Mouse (Mus musculus) lung, embryonic 16.5 days (tissue): ENCODE results near the gene Psip1. TPM values are rescaled to one million over a fixed set of nuclear protein-coding genes. Genes with fewer than 3 reads are reported as not detected.
"Not testable (repeated sequence)": the region's sequence is repeated elsewhere in the genome, so short reads cannot be mapped to it uniquely, and the experiment has no call there.

Experiments used
- ATAC-seq: fragments of 200-750 bp; cut with Nextera tagmentation; 2 replicates; pipeline ENCODE4 v1.8.0; 2017; ENCODE audit warnings: low read depth, mild to moderate bottlenecking, moderate library complexity
- H3K27ac ChIP-seq: fragments of 300-500 bp; sonication (generic); 2 replicates; pipeline ENCODE4 v1.5.1; 2014; ENCODE audit warnings: mild to moderate bottlenecking, control low read depth, low read length
- H3K27me3 ChIP-seq: fragments of 300-500 bp; sonication (generic); 2 replicates; pipeline ENCODE4 v1.6.1; 2014; ENCODE audit warnings: low read depth, low read length, mixed read lengths; ENCODE audit not compliant: control insufficient read depth, insufficient read depth
- H3K36me3 ChIP-seq: fragments of 300-500 bp; sonication (generic); 2 replicates; pipeline ENCODE4 v1.6.1; 2014; ENCODE audit warnings: low read length; ENCODE audit not compliant: control insufficient read depth, insufficient read depth
- H3K4me1 ChIP-seq: fragments of 300-500 bp; sonication (generic); replicated peaks from 2 replicates; pipeline ENCODE4 v1.6.1; 2014; ENCODE audit warnings: low read length, mixed read lengths; ENCODE audit not compliant: control insufficient read depth, insufficient read depth
- H3K4me2 ChIP-seq: fragments of 300-500 bp; sonication (generic); 2 replicates; pipeline ENCODE4 v1.6.1; 2014; ENCODE audit warnings: low read depth, low read length, control low read depth
- H3K4me3 ChIP-seq: fragments of 300-500 bp; sonication (generic); 2 replicates; pipeline ENCODE4 v1.5.1; 2014; ENCODE audit warnings: mild to moderate bottlenecking, low read length, control low read depth
- H3K9ac ChIP-seq: fragments of 300-500 bp; sonication (generic); 2 replicates; pipeline ENCODE4 v1.6.1; 2014; ENCODE audit warnings: low read length, control low read depth
- H3K9me3 ChIP-seq: fragments of 300-500 bp; sonication (generic); 2 replicates; pipeline ENCODE4 v1.6.1; 2016; ENCODE audit warnings: low read length; ENCODE audit not compliant: control insufficient read depth
- WGBS: fragments of 180-500 bp; shearing (Covaris S2); extraction: QIAGEN DNeasy Blood & Tissue Kit; methylation state at CpG from one replicate; pipeline ENCODE4 v1.1.7; 2014; 5-methylcytosine and 5-hydroxymethylcytosine counted together
- polyA plus RNA-seq: library from polyadenylated mRNA; unstranded; fragments of >200 nt; fragmentation: Nextera tagmentation; extraction: Ambion mirVana; gene quantifications from 2 replicates; pipeline ENCODE4 v1.2.1, GENCODE M21; 2015

Gene Psip1
- polyA plus RNA-seq, result 87.5 and 97.7 TPM in 2 replicates

DNA sequence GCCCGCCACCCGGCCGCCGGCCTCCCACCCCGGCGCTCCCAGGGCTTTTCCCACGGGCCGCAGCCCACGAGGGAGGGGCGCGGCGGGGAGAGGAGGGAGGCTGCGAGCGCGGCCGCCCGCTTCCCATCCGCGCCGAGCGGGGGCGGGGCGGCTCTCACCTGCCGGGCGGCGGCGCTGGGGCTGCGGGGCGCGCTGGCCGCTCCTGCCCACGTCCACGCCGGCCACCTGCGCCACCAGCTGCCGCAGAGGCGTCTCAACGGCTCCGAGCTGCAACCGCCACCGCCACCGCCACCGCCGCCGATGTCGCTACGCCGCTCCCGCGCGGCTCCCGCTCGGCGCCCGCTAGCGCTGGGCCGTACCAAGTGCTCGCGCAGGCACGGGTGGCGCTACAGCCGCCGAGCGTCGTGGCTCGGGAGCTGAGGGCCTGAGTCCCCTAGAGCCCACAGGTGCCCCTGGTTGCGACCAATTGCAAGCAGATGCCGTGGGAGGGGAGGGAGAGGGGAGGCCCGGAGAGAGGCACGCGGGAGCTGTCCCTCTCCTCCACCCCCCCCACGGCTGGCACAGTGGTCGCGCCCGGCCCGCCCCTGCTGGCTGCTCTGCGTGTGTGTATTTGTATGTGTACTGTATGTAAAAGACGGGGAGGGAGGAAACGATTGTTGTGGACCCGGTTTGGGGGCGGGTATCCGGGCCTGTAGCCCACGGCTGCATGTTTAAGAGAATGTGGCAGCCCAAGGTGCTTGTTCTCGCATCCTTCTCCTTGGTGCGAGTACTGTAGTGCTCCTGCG, at the start of gene Psip1:
Gene Psip1 (minus strand): TSS at position 343 of the 785 bp plus-strand sequence.
- H3K36me3 ChIP-seq, result peaks cover 6% of the 10 kb centered on the region
- peak; percentile 92 for ATAC-seq
- under 1% methylated on average over 45 of the region's 86 CpGs for whole genome bisulfite sequencing
- H3K27ac ChIP-seq, result peak within 1 kb of the TSS; percentile 96
- H3K27me3 ChIP-seq, result no peaks in the 10 kb centered on the region
- no peaks in the 10 kb centered on the region for H3K9me3 ChIP-seq
- peak within 1 kb of the TSS; percentile 57 for H3K4me2 ChIP-seq
- peak within 1 kb of the TSS; percentile 84 for H3K9ac ChIP-seq
- H3K4me3 ChIP-seq, result peak within 1 kb of the TSS; percentile 88
- peaks cover 9% of the 10 kb centered on the region for H3K4me1 ChIP-seq

DNA sequence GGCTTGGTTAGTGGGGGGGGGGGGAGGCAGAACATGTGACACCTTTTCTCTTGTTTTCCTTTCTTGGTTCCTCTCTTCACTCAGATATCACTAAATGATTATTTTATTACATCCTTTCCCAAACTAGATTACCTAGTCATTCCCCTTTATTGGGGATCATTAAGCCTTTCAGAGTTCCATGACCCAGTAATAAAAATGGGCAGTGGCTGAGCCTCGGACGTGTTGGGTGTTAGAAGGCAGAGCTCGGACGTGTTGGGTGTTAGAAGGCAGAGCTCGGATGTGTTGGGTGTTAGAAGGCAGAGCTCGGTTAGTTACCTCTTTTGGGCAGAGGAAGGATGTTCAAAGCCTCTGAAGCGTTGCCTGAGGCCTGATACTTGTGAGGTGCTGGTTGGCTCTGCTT, 47.8 kb upstream of the Psip1 start:
- no peaks in the 10 kb centered on the region for H3K9me3 ChIP-seq
- no peak overlapping the region for H3K27ac ChIP-seq
- no peaks in the 10 kb centered on the region for H3K27me3 ChIP-seq
- no peak overlapping the region for H3K9ac ChIP-seq
- H3K4me3 ChIP-seq, result no peak overlapping the region
- H3K4me2 ChIP-seq, result no peak overlapping the region
- ATAC-seq, result no peak
- H3K4me1 ChIP-seq, result no peaks in the 10 kb centered on the region
- 69% methylated on average over 7 of the region's 7 CpGs for WGBS
- H3K36me3 ChIP-seq, result no peaks in the 10 kb centered on the region

DNA sequence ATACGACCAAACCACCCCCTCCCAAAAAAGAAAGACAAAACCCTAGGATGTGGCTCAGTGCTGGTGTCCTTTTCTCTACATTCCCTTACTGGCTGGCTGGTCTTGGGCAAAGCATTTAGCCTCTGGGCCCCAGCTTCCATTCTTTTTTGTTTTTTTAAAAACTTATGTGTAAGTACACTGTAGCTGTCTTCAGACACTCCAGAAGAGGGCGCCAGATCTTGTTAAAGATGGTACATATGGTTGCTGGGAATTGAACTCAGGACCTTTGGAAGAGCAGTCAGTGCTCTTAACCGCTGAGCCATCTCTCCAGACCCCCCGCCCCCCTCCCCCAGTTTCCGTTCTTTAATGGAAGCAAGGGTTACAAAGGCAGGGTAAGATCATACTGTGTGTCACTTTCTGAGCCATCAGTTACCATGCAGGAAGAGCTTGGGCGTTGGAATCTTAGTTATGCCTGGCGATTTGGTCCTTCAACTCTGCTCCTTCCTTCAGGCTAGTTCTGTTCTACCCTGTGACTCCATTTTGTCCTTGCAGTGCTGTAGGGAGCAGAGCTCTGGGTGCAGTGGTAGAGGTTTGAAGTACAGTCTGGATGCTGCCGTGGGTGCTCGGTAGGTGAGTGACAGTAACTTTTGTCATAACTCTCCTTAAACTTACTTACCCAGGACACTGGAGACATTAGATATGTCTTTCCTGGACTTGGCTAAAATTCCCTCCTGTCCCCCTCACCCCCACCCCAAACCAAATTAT, 47.1 kb upstream of the Psip1 start:
- Histone ChIP-seq H3K27ac (no peak overlapping the region), H3K27me3 (no peaks in the 10 kb centered on the region), H3K4me1 (no peaks in the 10 kb centered on the region), H3K9ac (no peak overlapping the region), H3K4me2 (no peak overlapping the region), H3K9me3 (no peaks in the 10 kb centered on the region), H3K36me3 (no peaks in the 10 kb centered on the region), H3K4me3 (no peak overlapping the region)
- no peak for ATAC-seq
- WGBS, result 79% methylated on average over 9 of the region's 9 CpGs

DNA sequence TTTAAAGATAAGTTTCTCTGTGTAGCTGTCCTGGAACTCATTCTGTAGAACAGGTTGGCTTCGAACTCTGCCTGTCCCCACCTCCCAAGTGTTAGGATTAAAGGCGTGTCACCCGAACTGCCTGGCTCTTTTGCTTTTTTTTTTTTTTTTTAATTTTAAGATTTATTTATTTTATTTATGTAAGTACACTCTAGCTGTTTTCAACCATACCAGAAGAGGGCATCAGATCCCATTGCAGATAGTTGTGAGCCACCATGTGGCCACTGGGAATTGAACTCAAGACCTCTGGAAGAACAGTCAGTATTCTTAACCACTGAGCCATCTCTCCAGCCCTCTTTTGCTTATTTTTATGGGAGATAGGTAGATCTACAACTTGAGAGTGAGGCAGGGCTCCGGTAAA, 43.8 kb upstream of the Psip1 start:
- not testable (repeated sequence) for ATAC-seq, H3K4me2 ChIP-seq, H3K27ac ChIP-seq, H3K4me1 ChIP-seq, H3K9ac ChIP-seq, H3K9me3 ChIP-seq, H3K36me3 ChIP-seq, H3K4me3 ChIP-seq, H3K27me3 ChIP-seq
- 83% methylated on average over 4 of the region's 4 CpGs for WGBS

DNA sequence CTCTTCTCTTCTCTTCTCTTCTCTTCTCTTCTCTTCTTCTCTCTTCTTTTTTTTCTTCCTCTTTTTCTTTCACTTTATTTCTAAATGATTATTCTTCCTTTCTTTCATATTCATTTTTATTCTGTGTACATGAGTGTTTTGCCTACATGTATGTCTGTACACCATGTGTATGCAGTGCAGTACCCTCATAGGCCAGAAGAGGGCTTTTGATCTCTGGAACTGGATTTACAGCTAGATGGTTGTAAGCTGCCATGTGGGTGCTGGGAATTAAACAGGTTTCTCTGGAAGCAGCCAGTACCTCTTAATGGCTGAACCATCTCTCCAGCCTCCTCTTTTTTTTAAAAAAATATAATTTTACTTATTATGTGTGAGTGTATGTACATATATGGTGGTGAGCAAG, 41.7 kb upstream of the Psip1 start:
- no peak overlapping the region for H3K4me3 ChIP-seq
- no peak overlapping the region for H3K9ac ChIP-seq
- H3K27ac ChIP-seq, result no peak overlapping the region
- H3K9me3 ChIP-seq, result no peaks in the 10 kb centered on the region
- H3K4me1 ChIP-seq, result no peaks in the 10 kb centered on the region
- no peak overlapping the region for H3K4me2 ChIP-seq
- no peaks in the 10 kb centered on the region for H3K36me3 ChIP-seq
- H3K27me3 ChIP-seq, result no peaks in the 10 kb centered on the region
- no peak for ATAC-seq

DNA sequence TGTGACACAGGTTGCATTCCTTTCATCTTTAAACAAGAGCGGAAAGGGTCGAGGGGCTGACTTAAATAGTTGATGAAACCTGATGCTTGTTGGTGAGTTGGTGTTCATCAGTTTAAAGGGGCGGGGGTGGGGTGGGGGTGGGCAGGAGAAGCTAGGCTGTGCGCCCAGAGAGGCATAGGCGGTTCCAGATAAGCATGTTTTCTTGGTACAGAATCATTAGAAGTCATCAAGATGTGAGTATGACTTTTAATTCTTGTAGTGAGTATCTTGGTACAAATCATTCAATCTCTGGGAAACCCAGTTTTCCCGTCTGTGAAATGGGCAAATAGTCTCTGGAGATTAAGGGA, 40.7 kb upstream of the Psip1 start:
- no peak overlapping the region for H3K27ac ChIP-seq
- H3K4me1 ChIP-seq, result no peaks in the 10 kb centered on the region
- H3K4me3 ChIP-seq, result no peak overlapping the region
- no peaks in the 10 kb centered on the region for H3K27me3 ChIP-seq
- H3K4me2 ChIP-seq, result no peak overlapping the region
- H3K9ac ChIP-seq, result no peak overlapping the region
- no peaks in the 10 kb centered on the region for H3K9me3 ChIP-seq
- H3K36me3 ChIP-seq, result no peaks in the 10 kb centered on the region
- ATAC-seq, result no peak
- WGBS, result 39% methylated on average over 6 of the region's 6 CpGs

DNA sequence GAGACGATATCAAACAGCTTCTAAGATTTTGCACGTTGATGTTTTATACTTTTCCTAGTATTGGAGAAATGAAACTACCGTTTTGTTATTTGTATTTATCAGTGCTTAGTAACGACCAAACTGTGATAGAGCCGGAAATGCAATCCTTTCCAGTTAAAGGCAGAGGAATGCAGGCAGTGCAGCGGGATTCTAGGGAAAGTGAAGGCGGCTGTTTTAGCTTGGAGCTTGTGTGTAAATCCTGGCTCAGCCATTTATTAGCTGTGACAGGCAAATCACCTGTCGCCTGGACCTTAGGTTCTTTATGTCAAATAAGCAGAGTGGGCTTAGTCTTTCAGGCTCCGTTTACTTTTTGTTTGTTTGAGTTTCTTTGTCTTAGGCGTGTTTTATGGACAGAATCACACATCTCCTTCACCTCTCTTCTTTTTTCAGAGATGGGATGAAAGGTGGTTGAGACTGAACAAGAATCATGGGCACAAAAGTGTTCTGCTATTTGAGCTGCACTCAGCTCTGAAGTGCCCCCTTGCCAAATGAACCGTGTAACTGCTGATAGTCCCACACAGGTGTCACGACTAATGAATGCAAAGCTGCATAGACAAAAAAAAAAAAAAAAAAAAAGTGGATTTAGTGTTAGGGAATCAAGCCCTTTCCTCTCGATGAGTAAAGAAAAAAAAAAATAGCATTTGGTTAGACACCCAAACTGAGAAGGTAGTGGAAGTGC, 40.2 kb upstream of the Psip1 start:
- 8% methylated on average over 13 of the region's 13 CpGs for WGBS
- H3K9me3 ChIP-seq, result no peaks in the 10 kb centered on the region
- no peak overlapping the region for H3K9ac ChIP-seq
- H3K4me1 ChIP-seq, result no peaks in the 10 kb centered on the region
- H3K36me3 ChIP-seq, result no peaks in the 10 kb centered on the region
- H3K27me3 ChIP-seq, result no peaks in the 10 kb centered on the region
- no peak for ATAC-seq
- peak overlapping the region; percentile 94 for H3K4me2 ChIP-seq
- peak overlapping the region; percentile 79 for H3K4me3 ChIP-seq
- 0 out of 2 replicates have a peak overlapping the region, but pooled peaks have one; percentile 27 for H3K27ac ChIP-seq

DNA sequence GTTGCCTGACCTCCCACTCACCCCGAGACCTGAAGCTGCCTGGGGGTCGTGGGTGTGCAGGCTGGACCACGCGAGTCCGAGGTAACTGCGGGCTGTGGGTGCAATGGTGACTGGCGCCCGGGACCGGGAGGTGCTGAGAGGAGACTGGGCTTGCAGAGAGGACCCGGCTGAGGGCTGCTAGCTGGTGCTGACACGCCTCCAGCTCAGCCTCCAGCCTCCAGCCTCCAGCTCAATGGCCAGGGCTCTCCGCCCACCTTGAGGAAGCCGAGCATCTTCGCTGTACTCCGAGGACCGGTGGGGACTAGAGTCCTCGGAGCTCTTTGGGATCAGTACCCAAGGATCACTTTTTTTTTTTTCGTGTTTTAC, 39.4 kb upstream of the Psip1 start:
- no peaks in the 10 kb centered on the region for H3K27me3 ChIP-seq
- WGBS, result under 1% methylated on average over 18 of the region's 18 CpGs
- H3K4me3 ChIP-seq, result peak overlapping the region; percentile 79
- peak overlapping the region; percentile 78 for H3K27ac ChIP-seq
- H3K36me3 ChIP-seq, result no peaks in the 10 kb centered on the region
- ATAC-seq, result peak; percentile 70
- peak overlapping the region; percentile 81 for H3K9ac ChIP-seq
- H3K4me1 ChIP-seq, result no peaks in the 10 kb centered on the region
- H3K4me2 ChIP-seq, result peak overlapping the region; percentile 94
- no peaks in the 10 kb centered on the region for H3K9me3 ChIP-seq
